Mouse (Mus musculus): Measurements from ENCODE around the gene Vmn2r85. TPM values are rescaled to one million over a fixed set of nuclear protein-coding genes. Genes with fewer than 3 reads are reported as not detected.

The Vmn2r85 gene
- total RNA-seq, 2 experiments from 2014 or later, result 0.28 to 0.37 TPM

Other genes with a start within 250 kb of the Vmn2r85 start
- gene Olfr826, start 245.5 kb downstream of the Vmn2r85 start, total RNA-seq (2021), result not detected
- gene Olfr827, start 215.3 kb downstream of the Vmn2r85 start, total RNA-seq (2021), result not detected
- under 1 TPM in 1 of 2 experiments, not detected in 1; 0.10 TPM for gene Neurod4, start 149.5 kb downstream of the Vmn2r85 start, total RNA-seq (2021)
- gene Tespa1, start 106.8 kb downstream of the Vmn2r85 start, total RNA-seq (2021), result 1 to 10 TPM in 1 of 2 experiments, under 1 TPM in 1; 0.92 to 1.3 TPM
- under 1 TPM; 0.08 to 0.15 TPM for gene Vmn2r84, start 35.4 kb downstream of the Vmn2r85 start, total RNA-seq (2021)
- gene Vmn2r86, start 26.3 kb upstream of the Vmn2r85 start, total RNA-seq (2021), result under 1 TPM; 0.08 to 0.17 TPM
- gene Vmn2r87, start 67.7 kb upstream of the Vmn2r85 start, total RNA-seq (2021), result under 1 TPM; 0.40 to 0.46 TPM